Mouse (Mus musculus): ENCODE measurements around the gene C2cd4a. TPM values are rescaled to one million over a fixed set of nuclear protein-coding genes. Genes with fewer than 3 reads are reported as not detected.

C2cd4a gene
- total RNA-seq, 2 experiments from 2014 or later, result 3.1 to 3.8 TPM

DNA sequence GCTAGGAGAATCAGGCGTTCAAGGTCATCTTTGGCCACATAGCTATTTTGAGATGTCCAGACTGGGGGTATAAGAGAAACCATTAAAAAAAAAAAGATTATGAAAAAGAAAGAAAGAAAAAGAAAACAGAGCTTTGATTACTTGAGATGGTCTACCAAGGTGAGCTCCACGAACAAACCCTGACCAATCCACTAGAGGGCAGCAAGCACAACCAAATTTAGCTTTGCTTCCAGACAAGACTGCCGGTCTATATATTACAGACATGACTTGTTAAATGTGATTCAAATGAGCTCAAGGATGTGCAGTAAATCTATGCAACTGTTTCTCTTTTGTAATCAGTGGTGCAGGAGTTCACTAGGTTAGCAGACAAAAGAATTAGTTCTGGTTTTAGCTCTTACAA lies 3.9 kb downstream of the C2cd4a start:
- H3K4me3 ChIP-seq, result no peak overlapping the region
- TF ChIP-seq CTCF (conservative IDR thresholded peaks at IDR 0.05), result peak; percentile 91
- DNase-seq (ENCODE audit: low spot score in 2 of 2), result peak; percentile 43 to 77
- no peak overlapping the region for H3K27ac ChIP-seq

DNA sequence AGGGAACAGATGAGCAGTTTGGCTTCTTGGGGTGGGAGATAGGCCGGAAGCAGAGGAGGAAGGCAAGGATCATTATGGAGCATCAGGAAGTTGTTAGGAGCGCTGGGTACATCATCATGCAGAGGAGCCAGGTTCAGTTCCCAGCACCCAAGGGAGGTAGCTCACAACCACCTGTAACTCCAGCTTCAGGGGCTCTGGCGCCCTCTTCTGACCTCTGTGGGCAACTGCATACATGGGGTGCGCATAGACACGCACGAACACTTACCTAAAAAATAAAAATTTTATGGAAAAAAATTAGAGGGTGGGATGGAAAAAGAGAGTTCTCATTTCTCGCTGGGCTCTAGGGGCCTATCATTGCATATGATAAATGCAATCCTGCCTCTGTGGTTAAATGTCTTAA lies 6.6 kb downstream of the C2cd4a start:
- DNase-seq (ENCODE audit: low spot score in 2 of 2), result no peak
- Histone ChIP-seq H3K4me3 (no peak overlapping the region), H3K27ac (no peak overlapping the region)
- TF ChIP-seq CTCF (conservative IDR thresholded peaks at IDR 0.05), result peak; percentile 41

DNA sequence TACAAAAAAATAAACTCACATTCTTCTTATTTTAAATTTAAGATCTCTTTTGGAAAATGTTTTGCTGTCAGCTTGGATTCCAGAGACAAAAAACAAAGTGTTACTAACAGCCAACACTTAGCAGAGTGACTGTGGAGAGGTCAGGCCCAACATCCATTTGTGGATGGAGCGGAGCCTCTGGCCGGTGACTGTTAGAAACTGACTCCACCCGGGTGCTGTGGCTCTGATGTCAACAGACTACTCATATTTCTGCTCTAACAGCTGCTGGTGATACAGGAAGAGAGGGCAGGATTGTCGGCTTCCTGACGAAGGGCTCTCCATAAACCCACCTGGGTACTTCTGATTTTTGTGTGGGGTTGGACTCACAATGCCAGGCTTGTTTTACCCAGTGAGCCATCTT lies 9.0 kb downstream of the C2cd4a start:
- no peak for DNase-seq (ENCODE audit: low spot score in 2 of 2)
- no peak overlapping the region for H3K27ac ChIP-seq
- no peak for TF ChIP-seq CTCF (conservative IDR thresholded peaks at IDR 0.05)
- no peak overlapping the region for H3K4me3 ChIP-seq

DNA sequence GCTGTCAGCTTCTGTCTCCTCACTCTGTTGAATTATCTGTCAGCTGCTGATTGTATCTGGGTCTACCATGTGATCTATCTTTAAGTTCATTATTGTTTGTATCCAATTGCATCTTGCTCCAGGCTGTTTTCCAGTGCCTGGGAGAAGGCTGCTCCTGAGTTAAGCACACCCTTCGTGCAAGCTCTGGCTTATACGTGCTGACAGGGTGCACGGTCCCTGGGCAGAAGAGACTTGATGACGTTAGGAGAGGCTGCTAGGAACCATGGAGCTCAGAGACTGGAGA lies 13.5 kb downstream of the C2cd4a start:
- DNase-seq (ENCODE audit: low spot score in 2 of 2), result no peak
- no peak for TF ChIP-seq CTCF (conservative IDR thresholded peaks at IDR 0.05)
- H3K27ac ChIP-seq, result no peak overlapping the region
- no peak overlapping the region for H3K4me3 ChIP-seq

DNA sequence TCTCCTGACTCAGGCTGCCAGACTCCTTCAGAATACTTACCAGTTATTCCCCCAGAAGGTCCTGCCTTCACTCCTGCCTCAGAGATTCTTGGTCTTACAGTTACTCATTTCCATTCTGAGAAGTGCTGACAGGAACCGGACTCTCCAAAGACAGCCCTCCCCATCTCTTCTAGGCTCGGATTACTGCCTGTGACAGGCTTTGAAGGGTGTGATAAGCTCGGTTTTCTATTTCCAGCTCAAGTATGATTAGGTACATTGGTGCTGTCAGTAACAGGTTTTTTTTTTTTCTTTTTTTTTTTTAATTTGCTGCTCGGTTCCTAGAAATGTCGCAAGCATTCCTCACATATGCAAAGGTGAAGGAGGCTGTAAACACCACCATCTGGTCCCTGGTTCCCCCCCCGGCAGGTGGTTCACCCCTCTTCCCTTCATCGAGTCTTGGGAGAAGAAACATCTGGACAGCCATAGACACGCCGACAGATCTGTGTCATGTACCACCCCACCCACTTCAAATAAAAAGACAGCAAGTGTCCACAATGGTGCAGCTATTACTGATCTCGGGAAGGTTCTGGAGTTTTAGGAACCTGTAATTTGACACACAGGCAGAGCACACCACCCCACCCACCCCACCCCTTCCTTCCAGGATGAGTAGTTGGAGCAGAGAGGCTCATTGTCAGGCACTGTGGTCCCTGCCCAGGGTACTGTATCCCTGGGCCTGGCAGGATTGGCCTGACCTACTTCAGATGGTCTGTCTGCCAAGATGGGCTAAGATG lies 14.0 kb downstream of the C2cd4a start:
- TF ChIP-seq CTCF (conservative IDR thresholded peaks at IDR 0.05), result no peak
- no peak for DNase-seq (ENCODE audit: low spot score in 2 of 2)
- H3K4me3 ChIP-seq, result no peak overlapping the region
- H3K27ac ChIP-seq, result no peak overlapping the region

DNA sequence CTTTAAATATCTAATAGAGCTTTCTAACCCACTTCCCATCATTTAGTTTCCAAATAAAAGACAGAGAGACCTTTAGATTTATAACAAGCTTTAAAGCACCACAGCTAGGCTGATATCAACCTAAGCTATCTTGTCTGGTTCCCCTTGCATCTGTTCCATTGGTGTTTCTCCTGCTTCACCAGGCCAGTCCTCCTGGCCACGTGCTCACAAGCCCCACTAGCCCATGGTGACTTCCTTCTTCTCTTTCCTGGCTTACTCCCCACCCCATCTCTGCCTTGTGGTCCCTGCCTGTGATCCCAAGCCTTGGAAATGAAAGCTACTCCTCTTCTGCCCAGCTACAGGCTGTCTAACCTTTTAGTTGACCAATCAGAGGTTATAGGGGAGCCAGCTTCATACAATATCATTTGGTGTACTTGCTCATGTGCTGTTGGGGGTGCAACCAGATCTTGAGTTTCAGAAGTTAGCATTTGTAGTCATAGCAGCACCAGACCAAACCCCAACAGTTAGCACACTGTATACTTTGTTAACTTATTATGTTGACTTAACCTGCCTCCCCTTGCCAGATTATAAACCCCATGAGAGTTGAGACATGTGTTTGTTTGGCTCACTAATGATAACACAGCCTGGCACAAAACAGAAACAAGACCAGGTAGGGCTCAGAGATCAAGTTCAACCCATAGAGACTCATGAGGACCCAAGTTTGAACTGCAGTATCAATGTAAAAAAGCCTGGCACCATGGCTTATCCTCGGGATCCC lies 15.8 kb downstream of the C2cd4a start:
- Histone ChIP-seq H3K4me3 (no peak overlapping the region), H3K27ac (no peak overlapping the region)
- no peak for DNase-seq (ENCODE audit: low spot score in 2 of 2)
- no peak for TF ChIP-seq CTCF (conservative IDR thresholded peaks at IDR 0.05)

DNA sequence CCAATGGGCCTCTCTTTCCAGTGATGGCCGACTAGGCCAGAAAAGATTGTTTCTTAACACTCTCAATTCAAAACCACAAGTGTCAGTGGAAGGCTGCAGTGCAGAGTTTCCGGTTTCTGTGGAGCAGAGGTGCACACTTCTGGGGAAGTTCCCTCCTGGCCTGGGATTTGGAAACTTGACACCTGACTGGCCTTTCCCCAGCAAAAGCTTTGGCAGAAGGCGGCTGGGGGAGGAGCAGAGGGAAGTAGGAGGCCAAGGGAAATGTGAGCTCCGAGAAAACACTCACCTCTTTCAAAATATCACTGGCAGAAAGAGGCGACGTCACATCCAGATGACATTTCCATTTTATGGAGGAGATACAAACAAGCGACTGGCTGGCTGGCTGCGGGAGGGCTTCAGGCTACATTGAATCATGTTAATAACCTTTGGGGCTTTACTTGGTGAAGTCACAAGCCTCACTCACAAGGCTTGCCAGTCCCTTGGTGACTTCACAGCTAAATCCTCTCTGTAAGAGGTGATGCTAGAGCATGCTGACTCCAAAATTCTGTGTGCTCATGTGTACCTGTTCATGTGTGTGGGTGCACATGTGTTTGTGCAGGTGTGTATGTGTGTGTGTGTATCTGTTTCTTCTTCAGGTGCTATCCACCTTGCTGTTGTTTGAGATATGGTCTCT lies 18.3 kb downstream of the C2cd4a start:
- H3K27ac ChIP-seq, result no peak overlapping the region
- no peak for TF ChIP-seq CTCF (conservative IDR thresholded peaks at IDR 0.05)
- no peak overlapping the region for H3K4me3 ChIP-seq
- DNase-seq (ENCODE audit: low spot score in 2 of 2), result no peak

DNA sequence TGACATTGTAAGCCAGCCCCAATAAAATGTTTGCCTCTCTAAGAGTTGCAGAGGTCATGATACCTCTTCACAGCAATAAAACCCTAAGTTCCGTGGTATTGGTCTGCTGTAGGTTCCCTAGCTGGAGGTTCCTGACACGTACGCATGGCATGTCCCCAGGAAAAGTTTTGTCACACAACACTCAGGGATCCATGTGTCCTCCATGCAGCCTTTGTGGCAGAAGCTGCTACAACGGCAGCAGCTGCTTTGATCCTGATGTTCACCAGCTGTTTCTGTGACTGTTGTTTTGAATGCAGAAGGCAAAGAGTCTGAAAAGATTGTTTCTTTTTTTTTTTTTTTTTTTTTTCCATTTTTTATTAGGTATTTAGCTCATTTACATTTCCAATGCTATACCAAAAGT lies 19.0 kb downstream of the C2cd4a start:
- no peak for TF ChIP-seq CTCF (conservative IDR thresholded peaks at IDR 0.05)
- DNase-seq (ENCODE audit: low spot score in 2 of 2), result no peak
- H3K27ac ChIP-seq, result no peak overlapping the region
- H3K4me3 ChIP-seq, result no peak overlapping the region

DNA sequence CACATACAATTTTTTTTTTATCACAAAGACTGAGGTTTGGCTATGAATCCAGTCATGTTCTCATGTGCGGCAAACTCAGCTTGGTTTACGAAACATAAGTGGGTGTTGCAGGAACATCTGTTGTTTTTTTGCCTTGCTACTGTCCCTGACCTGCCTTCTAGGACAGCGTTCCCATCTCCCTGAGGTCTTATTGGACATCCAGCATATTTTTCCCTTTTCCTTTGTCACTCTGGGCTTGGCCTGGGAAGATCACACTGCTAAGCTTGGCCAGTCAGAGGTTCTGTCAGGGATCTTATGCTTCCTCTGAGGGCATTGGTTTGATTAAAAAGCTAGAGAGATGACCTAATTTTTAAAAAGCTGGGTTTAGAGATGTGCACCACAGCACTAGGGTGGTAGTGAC lies 21.0 kb downstream of the C2cd4a start:
- Histone ChIP-seq H3K27ac (peak overlapping the region; percentile 76), H3K4me3 (no peak overlapping the region)
- no peak for TF ChIP-seq CTCF (conservative IDR thresholded peaks at IDR 0.05)
- DNase-seq (ENCODE audit: low spot score in 2 of 2), result no peak

DNA sequence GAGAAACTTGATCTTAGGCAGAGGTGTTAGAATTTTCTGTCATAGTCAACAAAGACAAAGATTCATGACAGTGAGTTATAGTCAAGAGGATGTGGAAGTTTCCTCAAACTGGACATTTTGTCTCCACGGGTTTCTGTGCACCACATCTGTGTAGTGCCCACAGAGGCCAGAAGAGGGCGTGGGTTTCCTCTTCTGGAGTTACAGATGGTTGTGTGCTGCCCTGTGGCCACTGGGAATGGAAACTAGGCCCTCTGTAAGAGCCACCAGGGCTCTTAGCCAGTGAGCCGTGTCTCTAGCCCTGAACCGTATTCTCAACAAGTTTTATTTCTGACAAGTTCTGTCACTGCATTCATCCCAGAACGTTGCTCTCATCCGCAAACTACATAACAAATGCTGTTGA lies 21.6 kb downstream of the C2cd4a start:
- peak; percentile 58 for TF ChIP-seq CTCF (conservative IDR thresholded peaks at IDR 0.05)
- DNase-seq (ENCODE audit: low spot score in 2 of 2), result no peak
- H3K27ac ChIP-seq, result peak overlapping the region; percentile 76
- no peak overlapping the region for H3K4me3 ChIP-seq

DNA sequence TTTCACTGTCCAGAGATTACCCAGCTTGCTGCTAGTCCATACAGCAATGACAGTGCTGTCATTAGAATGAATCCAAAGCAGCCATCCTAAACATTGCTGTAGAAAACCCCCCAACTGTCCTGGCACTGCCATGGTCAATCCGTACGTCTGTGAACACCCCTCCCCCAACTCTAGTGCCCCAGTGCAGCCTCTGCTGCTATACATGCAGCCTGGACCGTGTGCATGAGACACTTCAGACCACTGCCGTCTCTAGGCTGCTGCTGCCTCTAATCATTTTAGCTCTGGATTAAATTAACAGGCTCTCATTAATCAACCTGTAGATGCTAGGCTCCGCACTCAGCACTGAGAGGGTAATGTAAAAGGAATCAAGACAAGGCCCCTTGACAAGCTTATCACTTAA lies 25.1 kb downstream of the C2cd4a start:
- no peak overlapping the region for H3K4me3 ChIP-seq
- no peak overlapping the region for H3K27ac ChIP-seq
- TF ChIP-seq CTCF (conservative IDR thresholded peaks at IDR 0.05), result no peak
- DNase-seq (ENCODE audit: low spot score in 2 of 2), result no peak

DNA sequence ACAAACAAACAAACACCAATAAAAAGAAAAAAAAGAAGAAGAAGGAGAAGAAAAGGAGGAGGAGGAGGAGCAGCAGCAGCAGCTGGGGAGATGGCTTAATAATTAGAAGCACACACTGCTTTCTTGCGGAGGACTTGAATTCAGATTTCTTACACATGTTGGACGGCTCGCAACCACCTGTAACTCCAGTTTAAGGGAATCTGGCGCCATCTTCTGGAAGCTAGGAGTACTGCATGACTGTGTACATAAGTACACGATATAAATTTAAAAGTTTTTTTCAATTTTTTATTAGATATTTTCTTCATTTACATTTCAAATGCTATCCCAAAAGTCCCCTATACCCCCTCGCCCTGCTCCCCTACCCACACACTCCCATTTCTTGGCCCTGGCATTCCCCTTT lies 29.9 kb downstream of the C2cd4a start:
- DNase-seq (ENCODE audit: low spot score in 2 of 2), result peak in 1 of 2 experiments; percentile 54
- H3K4me3 ChIP-seq, result no peak overlapping the region
- H3K27ac ChIP-seq, result no peak overlapping the region; the same call in 1 of the 2 replicates
- peak; percentile 90 for TF ChIP-seq CTCF (conservative IDR thresholded peaks at IDR 0.05)

DNA sequence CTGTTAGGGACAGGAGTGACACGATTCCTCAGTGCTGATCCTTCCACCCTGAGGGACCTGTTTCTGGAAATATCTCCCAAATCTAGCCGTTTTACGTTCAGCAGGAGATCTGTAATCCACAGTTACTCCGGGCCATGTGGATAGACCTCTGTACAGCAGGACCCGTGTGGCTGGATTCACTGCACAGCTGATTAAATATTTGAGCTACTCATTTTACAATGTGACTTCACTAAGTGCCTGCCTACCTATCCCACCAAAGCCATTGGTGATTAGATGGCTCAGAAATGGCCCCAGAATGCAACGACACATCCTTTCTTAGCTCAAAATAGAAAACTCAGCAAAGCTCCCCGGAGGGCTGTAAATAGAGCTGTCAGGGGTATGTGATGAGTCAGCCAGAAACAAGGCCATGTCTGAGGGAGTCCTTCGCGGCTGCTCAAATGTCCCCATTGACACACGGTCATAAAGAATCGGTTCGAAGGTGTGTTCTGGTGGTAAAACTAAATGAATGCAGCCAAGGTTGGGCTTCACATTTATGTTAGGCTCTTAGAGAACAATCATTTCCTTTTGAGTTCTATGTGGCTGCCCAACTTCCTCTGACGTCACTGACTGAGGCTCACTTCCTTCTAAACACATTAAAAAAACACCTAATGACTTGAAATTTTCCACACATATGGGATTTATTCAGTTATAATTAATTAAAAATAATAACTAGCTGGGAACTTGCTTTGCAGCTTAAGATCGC lies 32.9 kb downstream of the C2cd4a start:
- H3K4me3 ChIP-seq, result no peak overlapping the region
- DNase-seq (ENCODE audit: low spot score in 2 of 2), result no peak
- H3K27ac ChIP-seq, result no peak overlapping the region
- no peak for TF ChIP-seq CTCF (conservative IDR thresholded peaks at IDR 0.05)

All from layer of hippocampus, adult 2 months (tissue).